Mouse (Mus musculus) small intestine, adult 2 months (tissue): ENCODE data around the gene Nthl1.

Source experiments
- CTCF ChIP-seq: fragments of 200-500 bp; IDR thresholded peaks from 2 replicates; pipeline ENCODE4 v1.5.1; 2012; ENCODE audit warnings: low read depth, mild to moderate bottlenecking, control low read depth, inconsistent platforms, low read length, moderate library complexity, mixed read lengths; ENCODE audit not compliant: insufficient replicate concordance, insufficient read length; ENCODE audit errors: extremely low read depth
- POLR2A ChIP-seq: fragments of 200-500 bp; IDR thresholded peaks from 2 replicates; pipeline ENCODE4 v1.6.1; 2012; ENCODE audit warnings: low read depth, mild to moderate bottlenecking, control low read depth, inconsistent platforms, low read length, moderate library complexity

- TF ChIP-seq POLR2A (no peak), CTCF (no peak)
Measured at GRCm38 (mm10) chr17:24650766-24651165, 18.3 kb downstream of the Nthl1 start.
